Mouse (Mus musculus) intestine, embryonic 15.5 days (tissue): ENCODE data around the gene Tuba1a. TPM values are rescaled to one million over a fixed set of nuclear protein-coding genes. Genes with fewer than 3 reads are reported as not detected.
"Not testable (repeated sequence)": the region's sequence is repeated elsewhere in the genome, so short reads cannot be mapped to it uniquely, and the experiment has no call there.

Experiments used
- ATAC-seq: fragments of 200-750 bp; cut with Nextera tagmentation; 2 replicates; pipeline ENCODE4 v1.8.0; 2017; ENCODE audit warnings: moderate TSS enrichment, moderate library complexity
- H3K27ac ChIP-seq: fragments of 300-500 bp; sonication (generic); 2 replicates; pipeline ENCODE4 v1.5.1; 2015; ENCODE audit warnings: mild to moderate bottlenecking, inconsistent platforms
- H3K27me3 ChIP-seq: fragments of 300-500 bp; sonication (generic); replicated peaks from 2 replicates; pipeline ENCODE4 v1.6.1; 2015; ENCODE audit warnings: inconsistent platforms
- H3K36me3 ChIP-seq: fragments of 300-500 bp; sonication (generic); 2 replicates; pipeline ENCODE4 v1.6.1; 2015; ENCODE audit warnings: inconsistent platforms
- H3K4me1 ChIP-seq: fragments of 300-500 bp; sonication (generic); replicated peaks from 2 replicates; pipeline ENCODE4 v1.6.1; 2015; ENCODE audit warnings: inconsistent platforms
- H3K4me2 ChIP-seq: fragments of 300-500 bp; sonication (generic); replicated peaks from 2 replicates; pipeline ENCODE4 v1.6.1; 2015; ENCODE audit warnings: mild to moderate bottlenecking, inconsistent platforms
- H3K4me3 ChIP-seq: fragments of 300-500 bp; sonication (generic); replicated peaks from 2 replicates; pipeline ENCODE4 v1.5.1; 2015; ENCODE audit warnings: inconsistent platforms
- H3K9ac ChIP-seq: fragments of 300-500 bp; sonication (generic); 2 replicates; pipeline ENCODE4 v1.6.1; 2015; ENCODE audit warnings: inconsistent platforms
- H3K9me3 ChIP-seq: fragments of 300-500 bp; sonication (generic); 2 replicates; pipeline ENCODE4 v1.6.1; 2016; ENCODE audit warnings: inconsistent platforms
- WGBS: fragments of 180-500 bp; shearing (Covaris S2); methylation state at CpG from one replicate; pipeline ENCODE4 v1.1.7; 2015; 5-methylcytosine and 5-hydroxymethylcytosine counted together
- polyA plus RNA-seq: library from polyadenylated mRNA; unstranded; fragments of >200 nt; fragmentation: Nextera tagmentation; extraction: Ambion mirVana; gene quantifications from 2 replicates; pipeline ENCODE4 v1.2.1, GENCODE M21; 2015

Tuba1a gene
- polyA plus RNA-seq, 1 experiment from 2014 or later: 999 TPM

DNA sequence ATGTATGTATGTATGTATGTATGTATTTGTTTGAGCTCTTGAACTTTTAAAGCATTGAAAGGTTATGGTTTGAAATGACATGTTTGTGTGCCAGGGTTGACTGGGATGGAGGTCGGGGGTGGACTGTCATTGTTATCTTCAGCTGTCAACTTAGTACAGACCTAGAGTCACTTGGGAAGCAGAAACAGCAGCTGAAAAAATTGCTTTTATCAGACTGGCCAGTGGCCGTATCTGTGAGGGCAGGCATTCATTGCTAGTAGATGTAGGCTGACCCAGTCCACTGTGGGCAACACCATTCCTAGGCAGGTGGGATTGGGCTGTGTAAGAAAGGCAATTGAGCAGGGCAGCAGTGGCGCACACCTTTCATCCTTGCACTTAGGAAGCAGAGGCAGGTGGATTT is 6.0 kb upstream of the Tuba1a start:
- no peak overlapping the region for H3K4me3 ChIP-seq
- ATAC-seq: no peak
- H3K36me3 ChIP-seq: no peaks in the 10 kb centered on the region
- WGBS: 73% methylated on average over 3 of the region's 3 CpGs
- H3K9me3 ChIP-seq: no peaks in the 10 kb centered on the region
- no peak overlapping the region for H3K4me2 ChIP-seq
- H3K27ac ChIP-seq: no peak overlapping the region
- H3K4me1 ChIP-seq: peaks cover 2% of the 10 kb centered on the region; the same call in 1 of the 2 replicates
- H3K9ac ChIP-seq: no peak overlapping the region
- no peaks in the 10 kb centered on the region for H3K27me3 ChIP-seq

DNA sequence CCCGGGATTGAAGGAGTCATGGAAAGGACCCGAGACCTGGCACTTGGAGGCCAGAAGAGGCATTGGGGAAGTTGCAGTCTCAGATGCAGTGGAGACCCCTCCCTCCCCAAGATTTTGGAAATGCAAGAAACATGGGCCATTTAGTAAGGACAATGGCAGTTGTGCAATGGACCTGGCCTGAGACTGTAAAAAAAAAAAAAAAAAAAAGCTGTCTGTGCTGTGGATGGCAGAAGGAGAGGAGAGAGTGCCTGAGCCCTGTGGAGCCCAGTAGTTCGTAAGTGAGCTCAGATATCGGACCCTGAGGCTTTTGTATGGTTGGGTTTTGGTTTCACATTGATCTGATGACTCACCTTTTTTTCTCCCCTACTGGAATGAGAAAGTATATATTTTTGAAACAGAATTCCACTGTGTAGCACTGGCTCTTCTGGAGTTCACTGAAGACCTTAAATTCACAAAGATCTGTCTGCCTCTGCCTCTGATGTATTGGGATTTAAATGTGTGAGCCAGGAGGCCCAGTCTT is 5.5 kb upstream of the Tuba1a start:
- Histone ChIP-seq H3K9me3 (no peaks in the 10 kb centered on the region), H3K36me3 (no peaks in the 10 kb centered on the region), H3K4me2 (no peak overlapping the region), H3K27me3 (no peaks in the 10 kb centered on the region), H3K27ac (no peak overlapping the region), H3K4me1 (peaks cover 2% of the 10 kb centered on the region; the same call in 1 of the 2 replicates), H3K9ac (no peak overlapping the region), H3K4me3 (no peak overlapping the region)
- 98% methylated on average over 4 of the region's 4 CpGs for WGBS
- no peak for ATAC-seq

GRCm38 (mm10) chr15:98957475-98957874 is 4.0 kb upstream of the Tuba1a start:
- H3K4me3 ChIP-seq: no peak overlapping the region
- H3K36me3 ChIP-seq: no peaks in the 10 kb centered on the region
- H3K4me1 ChIP-seq: peaks cover 2% of the 10 kb centered on the region; the same call in 1 of the 2 replicates
- no peak overlapping the region for H3K9ac ChIP-seq
- no peaks in the 10 kb centered on the region for H3K27me3 ChIP-seq
- WGBS: 70% methylated on average over 5 of the region's 5 CpGs
- H3K4me2 ChIP-seq: no peak overlapping the region
- H3K27ac ChIP-seq: no peak overlapping the region
- ATAC-seq: no peak
- H3K9me3 ChIP-seq: no peaks in the 10 kb centered on the region

- no peaks in the 10 kb centered on the region for H3K9me3 ChIP-seq
- H3K4me1 ChIP-seq: peaks cover 6% of the 10 kb centered on the region
- no peak overlapping the region for H3K9ac ChIP-seq
- H3K27me3 ChIP-seq: no peaks in the 10 kb centered on the region
- ATAC-seq: no peak
- no peak overlapping the region for H3K4me3 ChIP-seq
- no peak overlapping the region for H3K4me2 ChIP-seq
- WGBS: 89% methylated on average over 4 of the region's 4 CpGs
- no peaks in the 10 kb centered on the region for H3K36me3 ChIP-seq
- H3K27ac ChIP-seq: no peak overlapping the region
Measured at GRCm38 (mm10) chr15:98956000-98956399, 2.5 kb upstream of the Tuba1a start.

GRCm38 (mm10) chr15:98955324-98955723 is 1.8 kb upstream of the Tuba1a start:
- 83% methylated on average over 4 of the region's 4 CpGs for WGBS
- no peak for ATAC-seq
- Histone ChIP-seq H3K9ac (no peak overlapping the region), H3K4me1 (peaks cover 6% of the 10 kb centered on the region), H3K4me2 (no peak overlapping the region), H3K27me3 (no peaks in the 10 kb centered on the region), H3K36me3 (no peaks in the 10 kb centered on the region), H3K4me3 (no peak overlapping the region), H3K27ac (no peak overlapping the region), H3K9me3 (no peaks in the 10 kb centered on the region)

DNA sequence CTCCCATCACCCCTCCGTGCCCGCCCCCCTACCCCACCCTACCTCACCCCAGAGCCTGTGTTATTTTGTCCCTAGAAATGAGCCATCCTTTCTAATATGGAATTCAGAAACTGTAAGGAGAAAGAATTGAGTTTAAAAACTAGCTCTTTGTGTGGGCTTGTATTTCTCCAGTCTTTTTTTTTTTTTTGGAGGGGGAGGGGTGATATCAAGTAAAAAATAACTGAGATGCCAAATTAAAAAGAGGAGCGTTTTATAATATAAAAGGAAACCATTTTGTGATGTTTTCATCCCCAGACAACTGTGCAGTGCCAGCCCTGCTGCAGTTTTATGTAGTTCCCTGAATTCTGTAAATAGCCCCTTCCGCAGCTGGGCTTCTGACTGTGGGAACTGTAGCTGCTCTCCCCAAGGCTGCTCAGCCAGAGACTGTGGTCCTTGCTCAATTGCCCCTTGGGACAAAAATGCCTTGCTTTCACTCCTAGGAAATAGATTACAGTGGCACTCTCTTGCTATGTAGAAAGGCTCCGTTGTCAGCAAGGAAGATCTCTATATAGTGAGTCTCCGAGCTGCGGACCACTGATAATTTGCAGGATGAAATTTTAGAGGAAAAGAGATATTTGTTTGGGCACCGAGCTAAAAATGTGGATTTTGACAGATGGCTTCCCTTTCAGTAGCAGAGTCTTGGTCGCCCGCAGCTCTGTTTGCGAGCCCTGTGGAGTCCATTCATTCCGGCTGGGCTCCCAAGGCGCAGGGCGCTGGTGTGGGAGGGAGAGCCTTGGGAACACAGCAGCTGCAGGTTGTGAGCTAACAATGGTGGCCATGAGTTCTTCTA is 1.1 kb upstream of the Tuba1a start:
- ATAC-seq: no peak
- Histone ChIP-seq H3K27me3 (no peaks in the 10 kb centered on the region), H3K4me2 (peak overlapping the region; percentile 36), H3K9me3 (no peaks in the 10 kb centered on the region), H3K4me3 (no peak overlapping the region), H3K36me3 (0 out of 2 replicates have a peak, but pooled peaks cover under 1% of the 10 kb centered on the region), H3K4me1 (peaks cover 6% of the 10 kb centered on the region), H3K9ac (no peak overlapping the region), H3K27ac (peak overlapping the region; percentile 51; the same call in 1 of the 2 replicates)
- WGBS: 44% methylated on average over 14 of the region's 14 CpGs

DNA sequence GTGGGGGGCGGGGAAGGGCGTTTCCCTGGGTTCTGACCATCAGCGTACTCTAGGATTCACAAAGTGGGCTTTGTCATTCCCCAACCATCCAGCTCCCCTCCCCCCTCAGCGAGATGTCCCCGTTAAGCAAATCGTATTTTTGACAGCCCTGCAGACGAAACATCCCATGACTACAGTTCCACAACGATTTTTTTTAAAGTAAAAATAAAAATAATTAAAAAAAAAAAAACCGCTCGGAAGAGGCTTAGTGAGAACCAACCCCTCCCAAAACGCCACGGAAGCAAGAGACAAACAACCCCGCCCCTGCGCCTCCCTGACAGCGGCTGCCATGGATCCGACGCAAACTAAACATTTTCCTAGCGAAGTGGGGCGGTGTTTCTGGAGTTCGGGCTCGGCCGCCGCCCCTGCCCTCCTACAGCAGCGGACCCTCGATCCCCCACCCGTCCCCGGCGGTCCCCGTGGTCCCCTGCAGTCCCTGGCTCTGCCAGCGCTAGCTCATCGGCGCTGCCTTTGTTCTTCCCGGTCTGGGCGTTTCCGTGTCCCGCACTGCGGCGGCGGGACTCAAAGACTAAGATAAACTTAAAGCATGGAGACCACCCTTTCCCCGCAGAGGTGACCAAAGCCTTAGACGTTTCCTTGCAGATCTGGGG is 627 bp downstream of the Tuba1a start:
- Histone ChIP-seq H3K4me2 (peak overlapping the region; percentile 62), H3K27me3 (no peaks in the 10 kb centered on the region), H3K4me3 (peak overlapping the region; percentile 71), H3K9me3 (no peaks in the 10 kb centered on the region), H3K36me3 (0 out of 2 replicates have a peak, but pooled peaks cover 4% of the 10 kb centered on the region), H3K27ac (peak overlapping the region; percentile 96), H3K4me1 (peaks cover 6% of the 10 kb centered on the region), H3K9ac (peak overlapping the region; percentile 78)
- WGBS: under 1% methylated on average over 41 of the region's 41 CpGs
- peak; percentile 85 for ATAC-seq

DNA sequence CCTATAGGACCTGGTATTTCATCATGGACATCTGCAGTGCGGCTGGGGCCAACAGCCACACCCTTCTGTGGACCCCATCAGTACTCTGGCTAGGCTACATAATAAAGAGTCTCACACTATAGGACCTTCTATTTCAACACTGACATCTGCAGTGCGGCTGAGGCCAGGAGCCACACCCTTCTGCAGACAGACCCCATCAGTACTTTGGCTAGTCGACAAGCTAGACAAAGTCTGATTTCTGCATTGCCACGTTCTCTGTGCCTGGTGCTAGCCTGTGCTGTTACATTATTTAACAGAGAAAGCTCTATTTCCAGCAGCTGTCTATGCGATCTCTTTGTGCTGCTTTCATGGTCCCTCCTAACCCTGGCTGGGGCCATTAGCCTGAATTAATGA is 1.4 kb downstream of the Tuba1a start:
- Histone ChIP-seq H3K36me3 (0 out of 2 replicates have a peak, but pooled peaks cover 4% of the 10 kb centered on the region), H3K4me3 (peak overlapping the region; percentile 71), H3K9me3 (no peaks in the 10 kb centered on the region), H3K27me3 (no peaks in the 10 kb centered on the region), H3K27ac (peak overlapping the region; percentile 58; the same call in 1 of the 2 replicates), H3K4me2 (peak overlapping the region; percentile 52), H3K4me1 (peaks cover 6% of the 10 kb centered on the region), H3K9ac (peak overlapping the region; percentile 34)
- WGBS: 23% methylated on average over 5 of the region's 5 CpGs
- ATAC-seq: no peak

GRCm38 (mm10) chr15:98951122-98952062 is 2.1 kb downstream of the Tuba1a start:
- H3K4me1 ChIP-seq, H3K27ac ChIP-seq, H3K9ac ChIP-seq, H3K9me3 ChIP-seq, ATAC-seq, H3K36me3 ChIP-seq, H3K27me3 ChIP-seq: not testable (repeated sequence)
- WGBS: 84% methylated on average over 11 of the region's 15 CpGs
- peak overlapping the region; percentile 71 for H3K4me3 ChIP-seq
- H3K4me2 ChIP-seq: peak overlapping the region; percentile 52

- no peaks in the 10 kb centered on the region for H3K27me3 ChIP-seq
- no peak overlapping the region for H3K27ac ChIP-seq
- 0 out of 2 replicates have a peak, but pooled peaks cover 4% of the 10 kb centered on the region for H3K36me3 ChIP-seq
- H3K4me3 ChIP-seq: no peak overlapping the region
- no peaks in the 10 kb centered on the region for H3K9me3 ChIP-seq
- peaks cover 4% of the 10 kb centered on the region for H3K4me1 ChIP-seq
- no peak for ATAC-seq
- WGBS: 64% methylated on average over 3 of the region's 3 CpGs
- H3K4me2 ChIP-seq: no peak overlapping the region
- no peak overlapping the region for H3K9ac ChIP-seq
Measured at GRCm38 (mm10) chr15:98949607-98949892, 4.0 kb downstream of the Tuba1a start.

DNA sequence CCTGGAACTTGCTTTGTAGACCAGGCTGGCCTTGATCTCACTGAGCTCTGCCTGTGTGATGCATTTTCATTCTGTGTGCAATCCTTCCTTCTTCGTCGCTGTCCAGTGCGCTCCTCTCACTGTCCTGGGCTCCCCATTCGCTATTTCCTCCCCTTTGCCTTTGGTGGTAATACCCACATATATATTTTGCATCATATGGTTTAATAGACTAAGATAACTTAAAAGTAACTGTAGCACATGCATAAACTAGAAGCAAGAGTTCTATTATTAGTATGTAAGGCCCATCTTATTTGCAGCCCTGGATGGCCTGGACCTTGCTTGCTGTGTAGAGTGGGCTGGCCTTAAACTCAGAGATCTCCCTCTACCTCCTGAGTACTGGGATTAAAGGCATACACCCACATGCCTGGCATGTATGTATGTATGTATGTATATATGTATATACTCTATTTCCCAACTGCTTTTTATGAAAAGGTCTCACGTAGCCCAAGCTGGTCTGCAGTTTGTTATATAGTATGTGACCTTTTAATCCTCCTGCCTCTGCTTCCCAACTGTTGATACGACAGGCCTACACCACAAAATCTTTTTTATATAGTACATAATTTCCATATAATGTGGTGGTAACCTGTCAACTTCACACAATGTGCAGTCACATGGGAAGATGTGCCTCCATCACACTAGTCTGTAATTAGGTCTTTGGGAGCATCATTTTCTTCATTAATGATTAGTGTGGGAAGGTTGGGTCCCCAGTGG is 4.5 kb downstream of the Tuba1a start:
- H3K4me1 ChIP-seq: peaks cover 4% of the 10 kb centered on the region
- H3K4me3 ChIP-seq: no peak overlapping the region
- H3K36me3 ChIP-seq: 0 out of 2 replicates have a peak, but pooled peaks cover 4% of the 10 kb centered on the region
- no peak overlapping the region for H3K27ac ChIP-seq
- H3K9me3 ChIP-seq: no peaks in the 10 kb centered on the region
- no peaks in the 10 kb centered on the region for H3K27me3 ChIP-seq
- H3K9ac ChIP-seq: no peak overlapping the region
- WGBS: 76% methylated on average over 6 of the region's 6 CpGs
- H3K4me2 ChIP-seq: no peak overlapping the region
- ATAC-seq: no peak
